Mouse (Mus musculus) G1E (cell line): ENCODE data around the gene Ube2h. TPM values are rescaled to one million over a fixed set of nuclear protein-coding genes. Genes with fewer than 3 reads are reported as not detected.

Source experiments
- ATAC-seq: 2 replicates; pipeline ENCODE4 v1.8.0; 2016; ENCODE audit warnings: mild to moderate bottlenecking; ENCODE audit not compliant: insufficient number of reproducible peaks, poor library complexity, low FRiP score, severe bottlenecking; ENCODE audit errors: extremely low read depth
- DNase-seq: peaks from one replicate; pipeline ENCODE4 v3.0.0; 2012; ENCODE audit warnings: low spot score
- H3K27me3 ChIP-seq: 2 replicates; pipeline ENCODE4 v1.6.1; 2012; ENCODE audit warnings: mild to moderate bottlenecking, low read length, inconsistent platforms; ENCODE audit not compliant: insufficient read depth
- H3K36me3 ChIP-seq: replicated peaks from 2 replicates; pipeline ENCODE3; 2012; ENCODE audit warnings: mild to moderate bottlenecking, inconsistent platforms
- H3K4me1 ChIP-seq: 2 replicates; pipeline ENCODE4 v1.6.1; 2012; ENCODE audit warnings: low read depth, low read length, inconsistent platforms, mixed read lengths; ENCODE audit not compliant: insufficient read depth
- H3K4me3 ChIP-seq: 2 replicates; pipeline ENCODE4 v1.5.1; 2012; ENCODE audit warnings: low read depth, mild to moderate bottlenecking, inconsistent platforms, low read length, moderate library complexity, mixed read lengths
- H3K9me3 ChIP-seq: replicated peaks from 2 replicates; pipeline ENCODE4 v1.6.1; 2012; ENCODE audit warnings: inconsistent platforms
- CTCF ChIP-seq: IDR thresholded peaks from 2 replicates; pipeline ENCODE4 v1.5.1; 2012; ENCODE audit warnings: low read depth, low read length, inconsistent platforms, mixed read lengths
- GATA1 ChIP-seq: IDR thresholded peaks from 2 replicates; pipeline ENCODE4 v1.6.1; 2012; ENCODE audit warnings: borderline replicate concordance, low read length, inconsistent platforms, mixed read lengths
- GATA2 ChIP-seq: IDR thresholded peaks from 2 replicates; pipeline ENCODE4 v1.6.1; 2012; ENCODE audit warnings: low read depth, low read length, inconsistent platforms, borderline replicate concordance
- POLR2AphosphoS5 ChIP-seq: IDR thresholded peaks from 2 replicates; pipeline ENCODE4 v1.6.1; 2012; ENCODE audit warnings: low read depth, low read length, inconsistent platforms; ENCODE audit not compliant: insufficient replicate concordance
- TAL1 ChIP-seq: conservative IDR thresholded peaks from 2 replicates; pipeline ENCODE4 v1.6.1; 2012; ENCODE audit warnings: low read depth, low read length, inconsistent platforms, mixed read lengths
- polyA plus RNA-seq: library from polyadenylated mRNA; stranded (reverse); fragments of >175 nt; gene quantifications from 2 replicates; pipeline ENCODE4 v1.2.3, GENCODE M21; 2012
- total RNA-seq, 2 experiments: library from RNA; stranded (forward) in 1 of 2; stranded (reverse) in 1 of 2; fragments of 200-1000 nt in 1 of 2; fragments of >200 nt in 1 of 2; fragmentation: Nextera tagmentation in 1 of 2; gene quantifications; 2 replicates each; pipeline ENCODE4 v1.2.3; 2014 to 2017

Ube2h gene
- total and polyA plus RNA-seq, 3 experiments: 23.0 to 48.0 (median 38.7) TPM

GRCm38 (mm10) chr6:30263053-30263452 is 41.3 kb downstream of the Ube2h start:
- Histone ChIP-seq H3K36me3 (peaks cover 76% of the 10 kb centered on the region), H3K9me3 (no peaks in the 10 kb centered on the region), H3K27me3 (no peaks in the 10 kb centered on the region), H3K4me1 (no peaks in the 10 kb centered on the region), H3K4me3 (no peak overlapping the region)
- no peak for ATAC-seq
- TF ChIP-seq POLR2AphosphoS5: no peak
- no peak for TF ChIP-seq GATA1
- TF ChIP-seq CTCF: no peak
- no peak for TF ChIP-seq GATA2
- no peak for DNase-seq

- Histone ChIP-seq H3K4me3 (no peak overlapping the region), H3K9me3 (no peaks in the 10 kb centered on the region), H3K4me1 (no peaks in the 10 kb centered on the region), H3K27me3 (no peaks in the 10 kb centered on the region), H3K36me3 (peaks cover 62% of the 10 kb centered on the region)
- ATAC-seq (no peak), DNase-seq (no peak)
- TF ChIP-seq TAL1 (no peak), CTCF (no peak), POLR2AphosphoS5 (no peak), GATA2 (no peak), GATA1 (no peak)
Observed at GRCm38 (mm10) chr6:30259271-30259670, 45.1 kb downstream of the Ube2h start.

- DNase-seq (no peak), ATAC-seq (no peak)
- Histone ChIP-seq H3K27me3 (no peaks in the 10 kb centered on the region), H3K36me3 (peaks cover 63% of the 10 kb centered on the region), H3K9me3 (no peaks in the 10 kb centered on the region), H3K4me3 (no peak overlapping the region), H3K4me1 (no peaks in the 10 kb centered on the region)
- TF ChIP-seq TAL1 (no peak), GATA2 (no peak), POLR2AphosphoS5 (no peak), CTCF (no peak), GATA1 (no peak)
Observed at GRCm38 (mm10) chr6:30257962-30258361, 46.4 kb downstream of the Ube2h start.

- H3K9me3 ChIP-seq: no peaks in the 10 kb centered on the region
- no peak overlapping the region for H3K4me3 ChIP-seq
- no peaks in the 10 kb centered on the region for H3K4me1 ChIP-seq
- no peak for TF ChIP-seq TAL1
- no peak for ATAC-seq
- H3K36me3 ChIP-seq: peaks cover 55% of the 10 kb centered on the region
- no peaks in the 10 kb centered on the region for H3K27me3 ChIP-seq
- DNase-seq: no peak
Observed at GRCm38 (mm10) chr6:30255846-30256245, 48.5 kb downstream of the Ube2h start.

GRCm38 (mm10) chr6:30252271-30253010 is 51.9 kb downstream of the Ube2h start:
- H3K36me3 ChIP-seq: peaks cover 38% of the 10 kb centered on the region
- no peaks in the 10 kb centered on the region for H3K27me3 ChIP-seq
- no peaks in the 10 kb centered on the region for H3K4me1 ChIP-seq
- no peak overlapping the region for H3K4me3 ChIP-seq
- H3K9me3 ChIP-seq: no peaks in the 10 kb centered on the region
- no peak for DNase-seq
- TF ChIP-seq POLR2AphosphoS5: no peak
- TF ChIP-seq GATA1: no peak
- no peak for TF ChIP-seq TAL1
- TF ChIP-seq CTCF: no peak
- no peak for TF ChIP-seq GATA2
- no peak for ATAC-seq

- no peaks in the 10 kb centered on the region for H3K4me1 ChIP-seq
- ATAC-seq (no peak), DNase-seq (no peak)
- H3K27me3 ChIP-seq: no peaks in the 10 kb centered on the region
- H3K4me3 ChIP-seq: no peak overlapping the region
- peaks cover 41% of the 10 kb centered on the region for H3K36me3 ChIP-seq
- H3K9me3 ChIP-seq: no peaks in the 10 kb centered on the region
- TF ChIP-seq POLR2AphosphoS5: no peak
- no peak for TF ChIP-seq CTCF
- no peak for TF ChIP-seq TAL1
- TF ChIP-seq GATA2: no peak
- TF ChIP-seq GATA1: no peak
Observed at GRCm38 (mm10) chr6:30248708-30249107, 55.6 kb downstream of the Ube2h start.

- Histone ChIP-seq H3K27me3 (no peaks in the 10 kb centered on the region), H3K4me3 (no peak overlapping the region), H3K9me3 (no peaks in the 10 kb centered on the region), H3K4me1 (no peaks in the 10 kb centered on the region), H3K36me3 (peaks cover 35% of the 10 kb centered on the region)
- DNase-seq (no peak), ATAC-seq (no peak)
- no peak for TF ChIP-seq GATA1
Observed at GRCm38 (mm10) chr6:30245940-30246339, 58.4 kb downstream of the Ube2h start.
